Mouse (Mus musculus): ENCODE results near the gene Slc39a8. TPM values are rescaled to one million over a fixed set of nuclear protein-coding genes. Genes with fewer than 3 reads are reported as not detected.

Gene Slc39a8
- 50.1 TPM for polyA plus RNA-seq (2014; fragmentation: Illumina TruSeq; extraction: RNeasy Lipid Tissue Mini Kit (QIAGEN cat#74804); ENCODE audit: low read depth, low replicate concordance)

GRCm38 (mm10) chr3:135825016-135825753 is at the start of gene Slc39a8:
TSS of gene Slc39a8 (plus strand) at chr3:135825279.

Other genes starting within 250 kb of the Slc39a8 start
- gene Nfkb1, start 133.7 kb upstream of the Slc39a8 start, polyA plus RNA-seq (2014; fragmentation: Illumina TruSeq; extraction: RNeasy Lipid Tissue Mini Kit (QIAGEN cat#74804); ENCODE audit: low read depth, low replicate concordance): 2.6 TPM